Mouse (Mus musculus): ENCODE measurements at regions not wholly inside any gene's neighbourhood (a gene's known extent, or its start where the extent isn't known, plus 50 kb on each side); places are given as distances from the start of the nearest gene placed in this dataset.
"Not testable (repeated sequence)": the region's sequence is repeated elsewhere in the genome, so short reads cannot be mapped to it uniquely, and the experiment has no call there.

DNA sequence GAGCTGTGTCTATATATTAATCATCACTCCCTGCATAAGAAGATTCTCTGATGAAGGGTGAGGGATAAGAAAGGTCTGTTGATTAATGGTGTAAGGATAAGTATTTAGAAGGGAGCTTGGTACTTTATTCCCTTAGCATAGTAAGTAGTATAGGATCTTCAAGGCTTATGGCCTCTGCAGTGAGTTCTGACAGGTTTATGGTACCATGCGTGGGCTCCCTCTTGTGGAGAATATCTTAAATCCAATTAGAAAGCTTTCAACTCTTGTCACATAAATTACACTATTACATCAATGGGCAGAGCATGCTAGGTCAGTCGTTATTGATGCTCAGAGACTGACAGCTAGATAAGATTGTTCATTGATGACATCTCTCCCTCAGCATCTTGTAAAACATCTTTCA lies 112.7 kb upstream of the Grin3a start:
- Histone ChIP-seq H3K27me3 (replicated peaks) (no peaks in the 10 kb centered on the region), H3K27ac (no peak overlapping the region), H3K36me3 (replicated peaks) (no peaks in the 10 kb centered on the region), H3K4me1 (no peaks in the 10 kb centered on the region), H3K4me3 (no peak overlapping the region), H3K9ac (no peak overlapping the region), H3K4me2 (no peak overlapping the region), H3K9me3 (no peaks in the 10 kb centered on the region)
- no peak for ATAC-seq (replicated peaks)
- WGBS: 34% methylated on average over 2 of the region's 2 CpGs

DNA sequence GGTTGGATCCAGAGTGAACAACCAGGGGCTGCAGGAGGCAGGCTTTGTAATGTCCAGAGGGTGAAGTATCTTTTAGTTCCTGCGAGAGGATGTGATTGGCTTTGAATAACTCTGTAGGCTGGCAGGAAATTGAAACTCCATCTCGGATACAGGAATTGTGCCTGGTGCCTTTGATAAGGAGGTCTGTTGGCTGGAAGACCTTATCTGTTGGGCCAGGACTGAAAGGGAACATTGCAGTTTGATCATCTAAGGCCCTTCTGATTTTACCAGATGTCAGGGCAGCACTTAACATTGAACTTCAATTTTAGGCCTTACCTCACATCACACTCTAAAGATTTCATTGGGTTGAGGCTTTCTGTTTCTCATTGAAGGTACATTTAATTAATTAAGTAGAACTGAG lies 111.3 kb upstream of the Grin3a start:
- 60% methylated on average over 2 of the region's 2 CpGs for WGBS
- no peak overlapping the region for H3K27ac ChIP-seq
- no peak overlapping the region for H3K4me2 ChIP-seq
- no peaks in the 10 kb centered on the region for H3K4me1 ChIP-seq
- H3K36me3 ChIP-seq (replicated peaks): no peaks in the 10 kb centered on the region
- H3K9me3 ChIP-seq: no peaks in the 10 kb centered on the region
- no peak overlapping the region for H3K9ac ChIP-seq
- H3K4me3 ChIP-seq: no peak overlapping the region
- no peaks in the 10 kb centered on the region for H3K27me3 ChIP-seq (replicated peaks)
- no peak for ATAC-seq (replicated peaks)

DNA sequence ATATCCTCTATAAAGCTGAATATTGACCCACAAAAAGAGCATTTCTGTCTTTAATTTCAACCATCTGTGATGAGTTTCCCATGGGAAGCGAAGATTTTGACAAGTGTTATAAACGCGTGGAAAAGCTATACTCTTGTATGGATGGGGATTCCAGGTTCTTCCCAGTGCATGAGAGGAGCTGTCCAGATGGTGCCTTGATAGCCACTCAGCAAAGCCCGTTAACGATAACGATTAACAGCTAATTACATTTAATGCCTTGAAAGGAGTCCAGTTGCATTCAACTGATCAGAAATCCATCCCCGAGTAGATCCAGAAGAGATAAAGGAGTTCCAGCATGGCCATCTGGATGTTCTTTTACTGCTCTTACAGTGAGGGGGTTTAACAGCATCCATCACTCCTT lies 100.8 kb upstream of the Grin3a start:
- no peaks in the 10 kb centered on the region for H3K9me3 ChIP-seq
- no peak for ATAC-seq (replicated peaks)
- no peak overlapping the region for H3K9ac ChIP-seq
- H3K4me2 ChIP-seq: no peak overlapping the region
- H3K36me3 ChIP-seq (replicated peaks): no peaks in the 10 kb centered on the region
- H3K4me3 ChIP-seq: no peak overlapping the region
- no peaks in the 10 kb centered on the region for H3K4me1 ChIP-seq
- WGBS: 78% methylated on average over 7 of the region's 7 CpGs
- H3K27ac ChIP-seq: no peak overlapping the region
- no peaks in the 10 kb centered on the region for H3K27me3 ChIP-seq (replicated peaks)

DNA sequence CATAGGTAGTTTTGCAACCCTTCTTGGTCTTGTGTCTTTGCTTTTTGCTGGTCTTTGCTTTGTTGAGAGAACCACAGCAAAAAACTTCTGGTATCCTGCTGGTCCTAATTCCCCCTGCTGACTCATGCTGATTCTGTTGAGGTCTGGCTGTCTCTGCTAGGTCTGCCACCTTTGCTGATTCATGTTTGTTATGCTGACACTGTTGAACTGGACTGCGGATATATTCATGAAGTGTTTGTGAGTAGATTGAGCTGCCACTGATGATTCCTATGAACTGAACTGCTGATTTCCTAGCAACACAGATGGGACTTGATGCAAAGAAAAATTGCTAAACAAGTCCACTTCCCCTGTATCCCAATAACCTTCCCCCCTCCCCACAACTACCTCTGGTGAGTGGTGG lies 91.9 kb upstream of the Grin3a start:
- Histone ChIP-seq H3K27ac (no peak overlapping the region), H3K4me1 (no peaks in the 10 kb centered on the region), H3K9ac (no peak overlapping the region), H3K36me3 (replicated peaks) (no peaks in the 10 kb centered on the region), H3K4me3 (no peak overlapping the region), H3K9me3 (no peaks in the 10 kb centered on the region), H3K4me2 (no peak overlapping the region), H3K27me3 (replicated peaks) (no peaks in the 10 kb centered on the region)
- WGBS: 97% methylated on average over 1 of the region's 1 CpGs
- no peak for ATAC-seq (replicated peaks)

GRCm38 (mm10) chr4:49929636-49930035 lies 84.1 kb upstream of the Grin3a start:
- not testable (repeated sequence) for H3K9me3 ChIP-seq; H3K4me1 ChIP-seq; H3K4me3 ChIP-seq; H3K27me3 ChIP-seq (replicated peaks); ATAC-seq (replicated peaks); H3K27ac ChIP-seq; H3K4me2 ChIP-seq; H3K36me3 ChIP-seq (replicated peaks); H3K9ac ChIP-seq

DNA sequence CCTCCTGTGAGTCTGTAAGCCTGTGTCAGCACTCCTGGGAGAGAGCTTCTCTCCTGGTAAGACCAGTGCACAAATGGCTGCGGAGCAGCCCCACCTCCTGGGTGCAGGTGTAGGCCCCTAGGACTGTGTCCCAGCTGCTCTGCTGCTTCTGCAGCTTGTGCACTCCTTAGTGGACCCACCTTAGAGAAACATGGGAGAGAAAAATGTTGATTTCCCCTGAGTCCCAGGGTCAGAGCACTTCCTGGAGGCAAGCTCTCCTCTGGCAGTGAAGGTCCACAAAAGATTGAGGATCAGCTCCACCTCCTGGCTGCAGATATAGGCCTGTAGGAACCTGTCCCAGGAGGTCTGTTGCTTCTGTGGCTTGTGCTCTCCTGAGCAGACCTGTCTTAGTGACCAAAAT lies 81.5 kb upstream of the Grin3a start:
- H3K9ac ChIP-seq: no peak overlapping the region
- ATAC-seq (replicated peaks): no peak
- no peaks in the 10 kb centered on the region for H3K9me3 ChIP-seq
- WGBS: 86% methylated on average over 1 of the region's 1 CpGs
- H3K4me1 ChIP-seq: no peaks in the 10 kb centered on the region
- H3K27me3 ChIP-seq (replicated peaks): no peaks in the 10 kb centered on the region
- H3K36me3 ChIP-seq (replicated peaks): no peaks in the 10 kb centered on the region
- H3K4me2 ChIP-seq: no peak overlapping the region
- H3K4me3 ChIP-seq: no peak overlapping the region
- no peak overlapping the region for H3K27ac ChIP-seq

DNA sequence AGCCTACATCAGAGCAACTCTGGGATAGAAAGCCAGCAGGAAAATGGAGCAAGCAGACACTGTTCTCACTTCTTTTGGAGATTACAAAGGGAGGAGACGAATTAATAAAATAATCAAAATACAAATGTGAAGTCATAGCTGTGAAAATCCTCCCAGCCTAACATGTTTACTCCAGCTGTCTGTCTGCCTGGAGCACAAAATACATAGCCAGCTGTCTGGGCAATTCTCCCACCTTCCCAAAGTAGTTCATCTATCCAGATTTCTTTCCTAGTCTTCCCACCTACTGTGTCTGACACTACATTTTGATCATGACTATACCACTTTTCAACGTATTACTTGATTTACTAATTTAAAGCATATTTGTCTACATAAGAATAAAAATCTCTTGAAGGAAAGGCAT lies 68.7 kb upstream of the Grin3a start:
- Histone ChIP-seq H3K9ac (no peak overlapping the region), H3K4me3 (no peak overlapping the region), H3K9me3 (no peaks in the 10 kb centered on the region), H3K4me1 (no peaks in the 10 kb centered on the region), H3K36me3 (replicated peaks) (no peaks in the 10 kb centered on the region), H3K4me2 (no peak overlapping the region), H3K27me3 (replicated peaks) (no peaks in the 10 kb centered on the region), H3K27ac (no peak overlapping the region)
- no peak for ATAC-seq (replicated peaks)
- 81% methylated on average over 2 of the region's 2 CpGs for WGBS

- H3K4me2 ChIP-seq: no peak overlapping the region
- no peak overlapping the region for H3K27ac ChIP-seq
- H3K4me3 ChIP-seq: no peak overlapping the region
- H3K27me3 ChIP-seq (replicated peaks): no peaks in the 10 kb centered on the region
- 44% methylated on average over 2 of the region's 2 CpGs for WGBS
- no peaks in the 10 kb centered on the region for H3K9me3 ChIP-seq
- ATAC-seq (replicated peaks): peak; percentile 75; the same call in 1 of the 2 replicates
- H3K4me1 ChIP-seq: no peaks in the 10 kb centered on the region
- H3K9ac ChIP-seq: no peak overlapping the region
- no peaks in the 10 kb centered on the region for H3K36me3 ChIP-seq (replicated peaks)
These were observed 68.1 kb upstream of the Grin3a start for GRCm38 (mm10) chr4:49913636-49914035.

Measured in midbrain, embryonic 15.5 days (tissue).